Mouse (Mus musculus) erythroblast, embryonic 14.5 days (primary cell): ENCODE measurements around the gene Frmd4a.

ENCODE experiments used
- GATA1 ChIP-seq: IDR thresholded peaks from 2 replicates; pipeline ENCODE4 v1.6.1; 2012; ENCODE audit warnings: low read length, inconsistent platforms, mixed read lengths
- TAL1 ChIP-seq: IDR thresholded peaks from 3 replicates; pipeline ENCODE4 v1.6.1; 2012; ENCODE audit warnings: low read length, inconsistent platforms, mixed read lengths

GRCm38 (mm10) chr2:4335881-4336280 lies 318.4 kb downstream of the Frmd4a start:
- TF ChIP-seq GATA1 = no peak
- no peak for TF ChIP-seq TAL1
